Mouse (Mus musculus) midbrain, embryonic 14.5 days (tissue): Measurements from ENCODE around the gene 6030498E09Rik. TPM values are rescaled to one million over a fixed set of nuclear protein-coding genes. Genes with fewer than 3 reads are reported as not detected.

Experiments
- ATAC-seq: fragments of 200-750 bp; cut with Nextera tagmentation; 2 replicates; pipeline ENCODE4 v1.8.0; 2017; ENCODE audit warnings: moderate number of reproducible peaks, moderate library complexity; ENCODE audit not compliant: low FRiP score, low TSS enrichment
- DNase-seq: peaks from one replicate; pipeline ENCODE4 v3.0.0-alpha.2; 2015
- H3K27ac ChIP-seq: fragments of 300-500 bp; sonication (generic); replicated peaks from 2 replicates; pipeline ENCODE4 v1.5.1; 2014; ENCODE audit warnings: mild to moderate bottlenecking, low read depth, low read length, moderate library complexity
- H3K27me3 ChIP-seq: fragments of 300-500 bp; sonication (generic); 2 replicates; pipeline ENCODE4 v1.6.1; 2014; ENCODE audit warnings: low read length, control low read depth, mixed read lengths; ENCODE audit not compliant: control insufficient read depth, insufficient read depth
- H3K36me3 ChIP-seq: fragments of 300-500 bp; sonication (generic); 2 replicates; pipeline ENCODE4 v1.6.1; 2014; ENCODE audit warnings: low read length, control low read depth; ENCODE audit not compliant: control insufficient read depth, insufficient read depth
- H3K4me1 ChIP-seq: fragments of 300-500 bp; sonication (generic); 2 replicates; pipeline ENCODE4 v1.6.1; 2014; ENCODE audit warnings: mild to moderate bottlenecking, antibody characterized with exemption, low read length, control low read depth; ENCODE audit not compliant: control insufficient read depth, insufficient read depth
- H3K4me2 ChIP-seq: fragments of 300-500 bp; sonication (generic); 2 replicates; pipeline ENCODE4 v1.6.1; 2014; ENCODE audit warnings: mild to moderate bottlenecking, low read length, moderate library complexity
- H3K4me3 ChIP-seq: fragments of 300-500 bp; sonication (generic); replicated peaks from 2 replicates; pipeline ENCODE4 v1.5.1; 2014; ENCODE audit warnings: low read depth, low read length
- H3K9ac ChIP-seq: fragments of 300-500 bp; sonication (generic); replicated peaks from 2 replicates; pipeline ENCODE4 v1.6.1; 2014; ENCODE audit warnings: mild to moderate bottlenecking, low read length, moderate library complexity
- H3K9me3 ChIP-seq: fragments of 300-500 bp; sonication (generic); 2 replicates; pipeline ENCODE4 v1.6.1; 2016; ENCODE audit warnings: low read length, control low read depth, mixed read lengths; ENCODE audit not compliant: control insufficient read depth
- WGBS: fragments of 180-500 bp; shearing (Covaris S2); extraction: QIAGEN DNeasy Blood & Tissue Kit; methylation state at CpG from one replicate; pipeline ENCODE4 v1.1.7; 2014; 5-methylcytosine and 5-hydroxymethylcytosine counted together
- microRNA-seq: library from miRNA; unstranded; fragments of <30 nt; microRNA quantifications from one replicate; pipeline ENCODE4, GENCODE M21; 2016
- polyA plus RNA-seq: library from polyadenylated mRNA; unstranded; fragments of >200 nt; fragmentation: Nextera tagmentation; extraction: Ambion mirVana; gene quantifications from 2 replicates; pipeline ENCODE4 v1.2.1, GENCODE M21; 2014

The 6030498E09Rik gene
- polyA plus RNA-seq, 1 experiment from 2014 or later: not detected

GRCm38 (mm10) chrX:38816841-38817240 lies 44.4 kb downstream of the 6030498E09Rik start:
- no peaks in the 10 kb centered on the region for H3K27me3 ChIP-seq
- ATAC-seq (no peak), DNase-seq (no peak)
- H3K36me3 ChIP-seq: no peaks in the 10 kb centered on the region
- no peaks in the 10 kb centered on the region for H3K4me1 ChIP-seq
- H3K9me3 ChIP-seq: no peaks in the 10 kb centered on the region
- no peak overlapping the region for H3K9ac ChIP-seq
- H3K27ac ChIP-seq: no peak overlapping the region
- 80% methylated on average over 3 of the region's 3 CpGs for WGBS
- H3K4me2 ChIP-seq: no peak overlapping the region
- no peak overlapping the region for H3K4me3 ChIP-seq

DNA sequence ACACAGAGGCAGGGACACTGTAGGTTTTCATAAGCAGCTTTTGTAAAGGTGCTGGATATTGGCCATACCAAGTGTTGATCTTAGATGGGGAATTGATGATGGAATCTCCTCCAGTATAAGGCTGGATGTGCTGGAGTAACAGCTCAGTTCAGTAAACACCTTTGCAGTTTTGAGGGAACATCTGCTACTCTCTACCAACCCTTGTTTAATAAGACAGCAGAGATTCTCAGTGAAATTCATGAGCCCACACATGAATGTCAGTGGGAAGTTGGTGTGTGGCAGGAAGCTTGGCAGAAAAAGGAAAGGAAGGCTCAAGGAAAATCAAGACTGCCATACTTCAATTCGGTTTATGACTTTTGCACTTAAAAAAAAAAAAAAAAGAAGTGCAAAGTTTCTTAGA lies 186.1 kb downstream of the 6030498E09Rik start:
- no peak overlapping the region for H3K4me2 ChIP-seq
- H3K4me3 ChIP-seq: no peak overlapping the region
- H3K4me1 ChIP-seq: no peaks in the 10 kb centered on the region
- no peaks in the 10 kb centered on the region for H3K27me3 ChIP-seq
- DNase-seq (no peak), ATAC-seq (no peak)
- H3K9ac ChIP-seq: no peak overlapping the region
- WGBS: 47% methylated on average over 1 of the region's 1 CpGs
- H3K36me3 ChIP-seq: no peaks in the 10 kb centered on the region
- no peak overlapping the region for H3K27ac ChIP-seq
- no peaks in the 10 kb centered on the region for H3K9me3 ChIP-seq

- WGBS: 91% methylated on average over 5 of the region's 5 CpGs
- Histone ChIP-seq H3K27ac (no peak overlapping the region), H3K4me1 (no peaks in the 10 kb centered on the region), H3K36me3 (no peaks in the 10 kb centered on the region), H3K4me2 (no peak overlapping the region), H3K9me3 (no peaks in the 10 kb centered on the region), H3K9ac (no peak overlapping the region), H3K27me3 (no peaks in the 10 kb centered on the region), H3K4me3 (no peak overlapping the region)
- DNase-seq (no peak), ATAC-seq (no peak)
Measured at GRCm38 (mm10) chrX:38996265-38996664, 223.8 kb downstream of the 6030498E09Rik start.

Small RNAs within 50 kb of the gene (microRNA-seq; reads per million reads assigned to microRNA genes)
- gene Gm25642: not detected

Other genes with a start within 250 kb of the 6030498E09Rik start
- gene Cul4b, start 196.5 kb upstream of the 6030498E09Rik start, polyA plus RNA-seq: 20.4 and 26.0 TPM in 2 replicates
- 167 and 181 TPM in 2 replicates for gene Mcts1, start 172.1 kb upstream of the 6030498E09Rik start, polyA plus RNA-seq
- gene C1galt1c1, start 137.6 kb upstream of the 6030498E09Rik start, polyA plus RNA-seq: 26.1 and 27.3 TPM in 2 replicates